Mouse (Mus musculus) c-Kit-positive CD71-positive TER-119-positive erythroid progenitor cells, embryonic 14.5 days (primary cell): Measurements from ENCODE around the gene Tmem235.

Experiments
- DNase-seq: peaks from one replicate; pipeline ENCODE4 v3.0.0-alpha.2; 2013; ENCODE audit warnings: low spot score

Tmem235 gene

DNA sequence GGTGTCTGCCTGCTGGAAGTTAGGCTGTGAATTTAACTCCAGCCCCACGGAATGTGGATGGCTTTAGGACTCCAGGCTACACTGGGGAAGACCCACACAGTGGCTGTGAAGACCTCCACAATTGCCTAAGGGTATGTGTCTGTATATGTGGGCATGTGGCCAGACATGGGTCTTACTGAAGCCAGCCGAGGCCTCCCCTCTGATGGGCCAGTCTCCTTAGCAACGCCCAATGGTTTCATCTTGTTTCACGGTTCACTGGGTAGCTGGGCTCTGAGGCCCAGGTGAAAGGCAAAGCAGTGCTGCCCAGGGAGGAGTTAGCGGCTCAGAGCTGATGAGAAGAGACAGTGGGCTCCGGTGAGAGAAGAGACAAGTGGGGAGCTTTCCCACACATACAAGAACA, 5.4 kb downstream of the Tmem235 start:
- no peak for DNase-seq

- DNase-seq: peak; percentile 63
Measured at GRCm38 (mm10) chr11:117870688-117871365, 10.3 kb downstream of the Tmem235 start.

GRCm38 (mm10) chr11:117871376-117871775, 10.8 kb downstream of the Tmem235 start:
- no peak for DNase-seq

DNA sequence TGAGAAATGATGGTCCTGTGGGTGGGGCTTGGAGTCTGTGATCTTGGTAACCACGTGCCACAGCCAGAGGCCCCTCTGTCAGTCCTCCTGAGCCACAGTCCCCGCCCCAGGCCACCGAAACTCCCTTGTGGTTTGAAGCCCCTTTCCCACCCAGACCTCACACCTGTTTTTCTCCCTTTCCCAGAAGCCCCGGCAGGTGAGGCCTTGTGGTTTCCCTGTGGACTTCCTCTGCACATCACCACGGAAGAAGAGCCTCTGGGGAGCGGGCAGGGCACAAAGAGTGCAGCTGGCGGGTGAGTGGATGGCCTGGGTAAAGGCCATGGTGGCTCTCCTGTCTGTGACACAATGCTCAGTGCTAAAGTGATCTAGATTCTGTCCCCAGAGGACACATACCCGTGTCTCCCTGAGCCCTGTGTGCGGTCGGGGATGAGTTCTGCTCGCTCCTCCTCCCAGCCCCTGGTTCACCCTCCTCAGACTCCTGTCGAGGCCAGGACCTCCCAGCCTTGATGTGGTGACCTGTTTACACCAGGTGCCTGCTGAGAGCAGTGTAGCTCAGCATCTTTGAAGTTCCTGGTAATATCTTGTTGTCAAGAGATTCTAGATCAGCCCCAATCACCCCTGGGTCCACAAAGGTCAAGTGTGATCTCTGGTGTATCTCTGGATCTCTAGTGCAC, 11.5 kb downstream of the Tmem235 start:
- DNase-seq: no peak

DNA sequence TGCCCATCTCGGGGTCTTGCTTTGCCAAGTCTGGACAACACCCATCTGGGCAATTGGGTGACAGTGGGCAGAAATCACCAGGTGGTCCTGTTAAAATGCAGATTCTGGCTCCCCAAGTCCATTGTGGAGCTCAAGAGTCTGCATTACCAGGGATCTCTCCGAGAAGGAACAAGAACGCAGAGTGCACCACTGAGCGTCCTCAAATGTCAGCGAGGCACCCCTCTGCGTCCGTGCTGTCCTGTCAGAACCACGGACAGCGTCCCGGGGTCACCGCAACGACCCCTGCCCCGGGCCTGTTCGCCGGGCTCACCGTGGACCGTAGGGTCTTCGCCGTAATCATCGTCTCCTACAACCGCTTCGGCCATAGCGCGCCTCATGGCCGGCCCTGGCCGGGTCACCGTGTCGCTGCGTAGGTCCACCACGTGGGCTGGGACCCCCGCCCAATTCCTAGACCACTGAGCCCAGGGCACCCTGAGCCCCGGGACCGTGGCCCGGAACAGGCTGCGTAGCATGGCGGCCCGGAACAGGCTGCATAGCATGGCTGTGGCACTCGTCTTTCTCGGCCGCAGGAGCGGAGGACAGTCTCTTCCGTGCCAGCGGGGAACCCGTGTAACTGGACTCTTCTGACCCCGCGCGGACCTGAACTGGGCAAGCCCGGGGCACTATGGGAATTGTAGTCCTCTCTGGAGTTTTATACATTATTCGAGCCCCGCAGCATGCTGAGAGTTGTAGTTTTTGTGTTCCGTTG, 12.5 kb downstream of the Tmem235 start, which contains the start of gene Tha1:
TSS of gene Tha1 (minus strand) at position 621 of the 748 bp plus-strand sequence.
- no peak for DNase-seq

DNA sequence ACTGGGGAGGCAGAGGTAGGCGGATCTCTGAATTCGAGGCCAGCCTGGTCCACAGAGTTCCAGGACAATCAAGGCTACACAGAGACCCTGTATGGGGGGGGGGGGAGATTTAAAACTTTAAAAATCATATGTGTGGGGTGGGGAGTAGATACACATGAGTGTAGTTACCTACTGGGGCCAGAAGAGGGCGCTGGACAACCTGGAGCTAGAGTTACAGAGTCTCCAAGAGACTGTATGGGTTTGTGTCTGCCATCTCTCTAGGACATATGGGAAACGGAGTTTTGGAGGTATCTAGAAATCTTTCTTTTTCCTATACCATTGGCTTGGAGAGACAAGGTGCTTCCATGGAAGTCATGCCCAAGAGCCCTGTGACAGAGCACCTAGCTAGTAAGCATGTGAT, 13.9 kb downstream of the Tmem235 start:
- no peak for DNase-seq

DNA sequence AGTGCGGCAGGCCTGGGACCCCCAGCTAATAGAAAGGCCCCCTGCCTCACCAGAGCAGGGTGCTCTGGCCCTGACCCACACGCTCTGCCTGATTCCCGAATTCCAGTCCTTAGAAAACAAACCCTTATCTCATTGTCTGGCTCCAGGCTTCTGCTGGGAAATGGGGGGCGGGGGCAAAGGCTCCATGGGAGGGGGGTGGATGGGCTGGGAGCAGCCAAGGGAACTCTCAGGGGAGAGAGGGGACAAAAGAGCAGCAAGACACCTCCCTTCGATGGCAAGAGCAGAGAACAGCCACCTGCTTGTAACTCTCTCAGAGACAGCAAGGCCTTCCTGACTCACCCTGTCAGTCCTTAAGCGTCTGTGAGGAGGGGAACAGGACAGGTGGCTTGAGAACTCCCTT, 15.1 kb downstream of the Tmem235 start:
- DNase-seq: no peak

GRCm38 (mm10) chr11:117877917-117878745, 17.6 kb downstream of the Tmem235 start:
- DNase-seq: no peak

DNA sequence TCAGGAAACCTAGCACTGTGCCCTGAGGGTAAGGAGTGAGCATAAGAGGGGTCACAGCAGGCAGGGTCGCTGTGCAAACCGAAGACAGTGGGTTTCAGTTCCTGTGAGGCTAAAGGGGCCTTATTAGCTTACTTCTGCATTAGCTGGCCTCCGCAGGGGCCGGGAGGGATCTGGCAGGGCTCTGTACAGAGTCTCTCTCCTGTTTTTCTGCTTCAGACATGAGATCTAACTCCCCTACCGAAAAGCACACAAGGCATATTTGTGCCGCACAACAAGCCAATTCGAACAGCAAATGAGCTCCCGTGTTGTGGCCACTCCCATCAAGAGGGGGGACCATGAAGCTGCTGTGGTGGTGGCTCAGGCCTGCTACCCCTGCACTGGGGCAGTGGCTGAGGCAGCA, 18.3 kb downstream of the Tmem235 start:
- DNase-seq: no peak

- DNase-seq: no peak
Measured at GRCm38 (mm10) chr11:117879676-117880075, 19.1 kb downstream of the Tmem235 start.

GRCm38 (mm10) chr11:117880336-117880976, 19.9 kb downstream of the Tmem235 start:
- DNase-seq: no peak

DNA sequence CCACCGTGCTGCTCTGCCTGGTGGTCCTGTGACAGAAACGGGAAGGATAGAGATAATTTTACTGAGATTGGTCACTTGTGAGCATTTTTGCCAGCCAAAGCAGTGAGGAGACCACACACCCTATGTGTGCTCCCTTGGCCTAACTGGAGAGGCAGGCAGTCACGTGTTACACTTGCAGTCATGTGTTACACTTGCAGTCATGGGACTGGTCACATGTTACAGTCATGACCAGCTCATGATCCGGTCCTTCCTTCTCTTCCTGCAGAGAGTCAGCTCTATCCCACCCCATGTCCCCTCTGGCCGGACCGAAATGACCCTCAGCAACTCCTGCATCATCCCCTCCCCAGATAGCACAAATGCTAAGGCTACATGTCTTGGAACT, 20.4 kb downstream of the Tmem235 start:
- DNase-seq: no peak

- DNase-seq: no peak
Measured at GRCm38 (mm10) chr11:117881787-117882186, 21.2 kb downstream of the Tmem235 start.

DNA sequence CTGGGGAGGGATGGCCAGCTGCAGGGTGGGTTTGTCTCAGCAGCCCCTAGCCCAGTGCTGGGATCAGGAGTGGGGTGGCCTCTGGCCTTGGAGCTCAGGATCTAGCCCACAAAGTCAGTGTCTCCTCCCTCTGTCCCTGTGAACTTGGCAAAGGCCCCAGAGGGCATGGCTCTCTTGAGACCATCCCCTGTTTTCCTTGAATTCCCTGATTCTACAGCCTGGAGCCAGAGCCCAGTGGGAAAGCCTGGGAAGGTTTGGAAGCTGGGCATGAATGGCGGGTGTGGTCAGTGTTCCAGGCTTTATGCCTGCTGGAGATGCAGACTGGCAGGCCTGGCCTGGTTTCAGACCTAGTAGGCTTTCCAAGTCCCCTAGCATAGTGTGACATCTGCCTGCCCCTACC, 21.7 kb downstream of the Tmem235 start:
- DNase-seq: no peak

- DNase-seq: no peak
Measured at GRCm38 (mm10) chr11:117886000-117886399, 25.4 kb downstream of the Tmem235 start.

GRCm38 (mm10) chr11:117888168-117888852, 27.8 kb downstream of the Tmem235 start:
- DNase-seq: no peak

DNA sequence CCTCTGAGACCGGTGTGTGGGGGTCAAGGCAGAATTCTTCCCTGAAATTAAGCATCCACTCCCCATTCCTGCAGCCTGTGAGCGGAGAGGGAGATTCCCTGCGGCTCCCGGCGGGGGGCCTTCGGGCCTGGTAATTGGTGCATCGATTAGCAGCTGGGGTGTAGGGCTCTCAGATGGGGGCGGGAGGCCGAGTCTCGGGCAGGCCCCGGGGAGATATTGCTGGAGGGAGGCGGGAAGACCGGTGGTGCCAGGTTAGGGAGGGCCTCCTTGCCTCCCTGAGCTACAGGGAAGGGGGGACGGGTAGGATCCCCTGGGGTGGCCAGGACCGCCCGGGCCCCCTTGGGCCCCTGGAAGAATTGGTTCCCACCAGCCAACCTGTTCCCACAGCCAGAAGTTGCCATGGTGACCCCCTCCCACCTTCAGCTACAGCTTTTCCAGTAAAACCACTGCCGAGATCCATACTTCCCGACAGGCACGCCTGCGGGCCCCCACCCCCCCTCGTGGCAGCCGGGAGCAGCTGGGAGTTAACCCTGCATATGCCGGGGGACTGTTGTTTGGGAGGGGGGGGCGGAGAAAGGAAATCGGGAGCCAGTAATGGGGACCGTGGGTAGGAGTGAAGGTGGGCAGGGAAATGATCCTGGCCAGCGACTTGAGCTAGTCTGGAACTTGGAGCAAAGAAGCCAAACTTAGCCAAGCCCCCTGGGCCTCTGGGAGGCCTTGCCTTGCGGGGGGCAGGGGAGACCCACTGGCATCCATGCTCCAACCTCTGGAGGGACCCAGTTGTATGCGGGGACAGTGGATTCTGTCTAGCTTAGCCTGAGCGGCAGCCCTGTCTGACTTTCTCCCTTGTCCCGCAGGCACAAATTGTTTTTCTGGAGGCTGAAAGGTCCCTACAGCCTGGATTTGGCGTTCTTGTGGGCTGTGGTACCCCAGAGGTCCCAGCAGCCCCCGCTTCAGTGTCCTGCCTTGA, 28.6 kb downstream of the Tmem235 start:
- DNase-seq: no peak

DNA sequence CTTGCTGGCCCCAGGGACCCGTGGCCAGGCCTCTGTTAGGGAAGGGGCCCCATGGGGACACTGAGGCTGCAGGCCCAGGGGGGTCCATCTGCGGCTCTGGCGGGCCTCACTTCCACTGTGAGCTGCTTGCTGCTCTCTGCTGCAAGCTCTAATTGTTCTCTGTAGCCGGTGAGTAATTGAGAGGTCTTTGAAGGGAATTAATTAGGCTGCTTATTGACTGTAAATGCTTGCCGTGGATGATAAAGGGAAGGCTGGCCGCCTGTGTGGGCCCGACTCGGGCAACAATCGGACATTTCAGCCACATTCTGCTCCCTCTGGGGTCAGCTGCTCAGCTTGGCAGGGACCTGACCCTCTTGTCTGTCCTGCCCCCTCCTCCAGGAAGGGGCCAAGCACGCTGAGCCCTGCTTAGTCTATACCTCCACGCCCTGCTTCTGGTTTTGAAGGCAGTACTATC, 29.4 kb downstream of the Tmem235 start:
- no peak for DNase-seq

GRCm38 (mm10) chr11:117890519-117891282, 30.1 kb downstream of the Tmem235 start:
- DNase-seq: no peak
